Mouse (Mus musculus): Measurements from ENCODE around the gene Dysf. TPM values are rescaled to one million over a fixed set of nuclear protein-coding genes. Genes with fewer than 3 reads are reported as not detected.
A peak's percentile ranks its signal among the peaks of the same experiment; 100 is the strongest.

The Dysf gene
- polyA plus RNA-seq, 1 experiment from 2014 or later, result 6.0 TPM

DNA sequence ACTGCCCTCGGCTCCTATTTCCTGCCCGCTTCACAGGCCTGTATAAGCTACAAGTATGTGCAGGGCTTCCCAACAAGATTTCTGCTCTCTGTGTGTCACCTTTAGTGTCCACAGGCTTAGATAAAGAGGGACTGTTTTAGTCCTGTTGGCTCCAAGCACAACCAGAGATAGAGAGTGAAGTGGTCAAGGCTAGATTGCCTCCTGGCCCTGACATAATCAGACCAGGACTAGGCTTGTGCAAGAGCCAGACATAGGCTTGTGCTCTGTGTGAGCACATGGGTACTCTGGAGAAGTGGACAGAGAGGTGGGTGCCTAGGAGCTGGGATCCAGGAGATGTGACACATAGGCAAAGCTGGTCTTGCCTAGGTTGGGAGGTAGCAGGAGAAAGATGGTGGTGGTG, 146.1 kb downstream of the Dysf start:
- H3K27me3 ChIP-seq (replicated peaks; ENCODE audit: low read depth, poor library complexity, severe bottlenecking), result no peaks in the 10 kb centered on the region
- H3K27ac ChIP-seq (replicated peaks), result no peak overlapping the region
- peaks cover 23% of the 10 kb centered on the region for H3K4me1 ChIP-seq
- H3K9me3 ChIP-seq, result no peaks in the 10 kb centered on the region
- no peak overlapping the region for H3K4me3 ChIP-seq
- 91% methylated on average over 2 of the region's 2 CpGs for WGBS
- H3K36me3 ChIP-seq (replicated peaks), result no peaks in the 10 kb centered on the region
- no peak for DNase-seq (ENCODE audit: low spot score)

GRCm38 (mm10) chr6:84155765-84156164, 147.4 kb downstream of the Dysf start:
- Histone ChIP-seq H3K27ac (replicated peaks) (peak overlapping the region; percentile 10; the same call in 1 of the 2 replicates), H3K4me1 (peaks cover 21% of the 10 kb centered on the region), H3K36me3 (replicated peaks) (no peaks in the 10 kb centered on the region), H3K4me3 (no peak overlapping the region), H3K27me3 (replicated peaks; ENCODE audit: low read depth, poor library complexity, severe bottlenecking) (no peaks in the 10 kb centered on the region), H3K9me3 (no peaks in the 10 kb centered on the region)
- 65% methylated on average over 3 of the region's 3 CpGs for WGBS
- no peak for DNase-seq (ENCODE audit: low spot score)

DNA sequence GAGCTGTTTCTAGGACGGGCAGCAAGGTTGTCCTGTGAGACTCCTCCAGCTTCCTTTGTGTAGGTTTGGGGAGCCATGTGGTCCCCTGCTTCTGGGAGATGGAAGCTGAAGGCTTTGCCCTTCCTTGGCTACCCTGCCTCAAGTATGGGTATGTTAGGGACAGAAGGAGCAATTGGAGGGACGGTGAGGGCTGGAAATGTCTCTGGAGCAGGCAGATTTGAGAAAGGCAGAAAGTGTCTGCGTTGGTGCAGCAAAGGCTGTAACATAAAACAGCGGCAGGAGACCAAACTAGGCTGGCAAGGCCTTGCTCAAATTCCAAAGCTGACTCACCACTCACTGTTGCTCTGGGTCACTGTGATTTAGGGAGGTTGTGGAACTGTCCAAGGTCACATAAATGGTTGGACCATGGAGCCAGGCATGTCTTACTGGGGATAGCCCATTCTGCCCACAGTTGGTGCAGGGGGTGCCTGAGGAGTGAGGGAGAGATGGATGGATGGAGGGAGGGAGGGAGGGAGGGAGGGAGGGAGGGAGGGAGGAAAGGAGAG, 148.2 kb downstream of the Dysf start:
- no peaks in the 10 kb centered on the region for H3K9me3 ChIP-seq

DNA sequence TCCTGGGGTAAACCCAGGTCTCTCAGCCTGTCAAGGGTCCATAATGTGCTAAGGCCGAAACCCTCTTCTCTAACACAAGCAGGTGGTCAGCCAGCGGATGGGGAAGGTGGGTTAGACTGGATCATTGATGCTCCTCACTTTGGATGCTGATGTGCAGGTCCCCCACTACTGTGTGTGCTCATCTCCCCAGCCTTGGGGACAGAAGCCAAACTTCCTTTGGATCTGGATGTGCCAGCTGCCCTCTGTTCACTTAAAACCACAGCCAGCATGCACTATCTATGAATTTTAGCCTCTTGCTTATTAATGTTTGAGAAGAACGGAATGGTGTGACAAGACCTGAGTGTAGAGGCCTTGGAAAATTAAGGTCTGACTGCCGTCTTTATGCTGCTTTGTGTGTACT, 150.7 kb downstream of the Dysf start:
- Histone ChIP-seq H3K27ac (replicated peaks) (no peak overlapping the region), H3K36me3 (replicated peaks) (no peaks in the 10 kb centered on the region), H3K27me3 (replicated peaks; ENCODE audit: low read depth, poor library complexity, severe bottlenecking) (no peaks in the 10 kb centered on the region), H3K4me1 (peaks cover 10% of the 10 kb centered on the region; the same call in 1 of the 2 replicates), H3K9me3 (0 out of 2 replicates have a peak, but pooled peaks cover 2% of the 10 kb centered on the region), H3K4me3 (no peak overlapping the region)
- WGBS, result 90% methylated on average over 4 of the region's 4 CpGs
- no peak for DNase-seq (ENCODE audit: low spot score)

More for the DNA sequence above, 148.2 kb downstream of the Dysf start:
- H3K4me3 ChIP-seq, result no peak overlapping the region
- H3K27me3 ChIP-seq (replicated peaks; ENCODE audit: low read depth, poor library complexity, severe bottlenecking), result no peaks in the 10 kb centered on the region
- 81% methylated on average over 4 of the region's 4 CpGs for WGBS
- peaks cover 13% of the 10 kb centered on the region; the same call in 1 of the 2 replicates for H3K4me1 ChIP-seq
- no peak overlapping the region for H3K27ac ChIP-seq (replicated peaks)
- DNase-seq (ENCODE audit: low spot score), result no peak
- no peaks in the 10 kb centered on the region for H3K36me3 ChIP-seq (replicated peaks)

DNA sequence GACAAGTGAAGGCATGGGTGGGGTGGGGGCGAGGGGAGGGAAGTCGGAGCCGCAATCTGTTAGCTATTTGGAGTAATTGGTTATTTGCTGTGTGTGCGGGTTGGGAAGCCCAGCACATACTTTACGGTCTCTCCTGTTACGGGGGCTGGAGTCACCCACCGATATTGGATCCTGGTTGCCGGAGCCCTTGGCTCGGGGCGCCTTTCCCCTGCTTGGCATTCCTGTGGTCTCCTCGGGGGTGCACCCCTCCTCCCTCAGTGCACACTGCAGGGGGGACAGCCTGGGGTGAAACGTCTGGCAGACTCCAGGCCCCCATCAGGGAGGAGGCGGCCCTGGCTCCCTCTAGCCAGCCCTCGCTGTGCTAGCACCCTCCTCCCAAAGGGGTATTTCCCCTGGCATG, 159.2 kb downstream of the Dysf start:
- peak; percentile 46 for DNase-seq (ENCODE audit: low spot score)
- Histone ChIP-seq H3K4me3 (no peak overlapping the region), H3K4me1 (peaks cover 17% of the 10 kb centered on the region), H3K27me3 (replicated peaks; ENCODE audit: low read depth, poor library complexity, severe bottlenecking) (no peaks in the 10 kb centered on the region), H3K9me3 (0 out of 2 replicates have a peak, but pooled peaks cover 2% of the 10 kb centered on the region), H3K27ac (replicated peaks) (peak overlapping the region; percentile 71), H3K36me3 (replicated peaks) (no peaks in the 10 kb centered on the region)
- 57% methylated on average over 14 of the region's 14 CpGs for WGBS

DNA sequence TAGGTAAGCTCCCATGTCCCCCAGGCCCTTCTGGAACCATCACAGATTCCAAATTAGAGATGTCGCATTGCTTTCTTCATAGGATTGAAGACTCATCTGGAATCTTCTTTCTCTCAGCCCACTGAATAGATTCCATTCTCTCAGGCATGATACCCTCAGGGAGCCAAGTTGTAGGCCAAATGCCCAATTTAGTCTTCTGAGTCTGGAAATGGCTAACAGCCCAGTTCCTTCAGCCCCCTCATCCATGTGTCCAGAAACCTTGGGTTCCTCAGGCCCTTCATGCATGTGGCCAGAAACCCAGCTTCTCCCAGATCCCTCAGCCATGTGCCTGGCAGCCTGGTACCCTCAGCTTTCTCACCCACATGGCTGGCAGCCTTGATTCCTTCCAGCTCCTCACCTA, 160.2 kb downstream of the Dysf start:
- DNase-seq (ENCODE audit: low spot score), result no peak
- Histone ChIP-seq H3K4me3 (no peak overlapping the region), H3K27me3 (replicated peaks; ENCODE audit: low read depth, poor library complexity, severe bottlenecking) (no peaks in the 10 kb centered on the region), H3K9me3 (no peaks in the 10 kb centered on the region), H3K36me3 (replicated peaks) (no peaks in the 10 kb centered on the region), H3K27ac (replicated peaks) (no peak overlapping the region), H3K4me1 (peaks cover 17% of the 10 kb centered on the region)
- WGBS, result 93% methylated on average over 1 of the region's 1 CpGs

- no peak overlapping the region for H3K27ac ChIP-seq (replicated peaks)
- WGBS, result 94% methylated on average over 6 of the region's 6 CpGs
- no peaks in the 10 kb centered on the region for H3K36me3 ChIP-seq (replicated peaks)
- H3K9me3 ChIP-seq, result no peaks in the 10 kb centered on the region
- no peak overlapping the region for H3K4me3 ChIP-seq
- no peaks in the 10 kb centered on the region for H3K27me3 ChIP-seq (replicated peaks; ENCODE audit: low read depth, poor library complexity, severe bottlenecking)
- DNase-seq (ENCODE audit: low spot score), result no peak
- H3K4me1 ChIP-seq, result no peaks in the 10 kb centered on the region
Measured at GRCm38 (mm10) chr6:84173626-84174025, 165.2 kb downstream of the Dysf start.

GRCm38 (mm10) chr6:84178776-84179405, 170.5 kb downstream of the Dysf start:
- H3K4me1 ChIP-seq, result peaks cover 7% of the 10 kb centered on the region
- H3K27ac ChIP-seq (replicated peaks), result no peak overlapping the region
- H3K27me3 ChIP-seq (replicated peaks; ENCODE audit: low read depth, poor library complexity, severe bottlenecking), result no peaks in the 10 kb centered on the region
- H3K4me3 ChIP-seq, result no peak overlapping the region
- H3K36me3 ChIP-seq (replicated peaks), result no peaks in the 10 kb centered on the region
- no peaks in the 10 kb centered on the region for H3K9me3 ChIP-seq
- 89% methylated on average over 5 of the region's 5 CpGs for WGBS
- DNase-seq (ENCODE audit: low spot score), result no peak

GRCm38 (mm10) chr6:84181452-84181851, 173.1 kb downstream of the Dysf start:
- 35% methylated on average over 4 of the region's 4 CpGs for WGBS
- H3K9me3 ChIP-seq, result no peaks in the 10 kb centered on the region
- no peak overlapping the region for H3K4me3 ChIP-seq
- peak overlapping the region; percentile 11; the same call in 1 of the 2 replicates for H3K27ac ChIP-seq (replicated peaks)
- peaks cover 7% of the 10 kb centered on the region for H3K4me1 ChIP-seq
- peak; percentile 24 for DNase-seq (ENCODE audit: low spot score)
- no peaks in the 10 kb centered on the region for H3K36me3 ChIP-seq (replicated peaks)
- no peaks in the 10 kb centered on the region for H3K27me3 ChIP-seq (replicated peaks; ENCODE audit: low read depth, poor library complexity, severe bottlenecking)

DNA sequence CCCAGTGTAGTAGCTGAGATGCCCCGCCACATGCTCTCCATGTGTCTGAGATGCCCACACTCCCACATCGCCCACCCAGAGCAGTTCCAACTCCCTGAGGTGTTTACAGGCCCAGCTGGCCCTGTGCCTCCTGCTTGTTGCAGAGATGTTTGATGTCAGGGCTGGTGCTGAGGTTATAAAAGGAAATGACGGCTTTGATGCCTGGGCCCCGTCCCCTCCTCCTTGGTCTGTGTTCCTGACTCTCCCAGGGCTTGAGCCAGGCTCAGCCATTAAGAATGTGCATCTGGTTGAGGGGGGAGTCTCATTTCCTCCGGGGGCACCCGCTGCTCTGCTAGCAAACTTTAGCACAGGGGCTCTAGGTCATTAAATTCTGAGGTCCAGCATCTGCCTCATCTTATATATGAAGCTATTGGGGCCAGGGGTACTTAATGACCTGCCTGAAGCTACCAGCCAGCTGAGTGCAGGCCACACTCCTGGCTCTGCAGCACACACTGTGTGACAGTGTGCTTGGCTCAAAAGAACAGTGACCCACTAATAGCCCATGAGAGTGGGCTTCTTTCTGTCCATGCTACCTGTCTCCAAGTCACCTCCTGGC, 183.4 kb downstream of the Dysf start:
- H3K36me3 ChIP-seq (replicated peaks), result no peaks in the 10 kb centered on the region
- H3K27me3 ChIP-seq (replicated peaks; ENCODE audit: low read depth, poor library complexity, severe bottlenecking), result no peaks in the 10 kb centered on the region
- H3K4me3 ChIP-seq, result no peak overlapping the region
- DNase-seq (ENCODE audit: low spot score), result no peak
- no peak overlapping the region for H3K27ac ChIP-seq (replicated peaks)
- H3K9me3 ChIP-seq, result no peaks in the 10 kb centered on the region
- H3K4me1 ChIP-seq, result peaks cover 8% of the 10 kb centered on the region
- 69% methylated on average over 6 of the region's 6 CpGs for WGBS

DNA sequence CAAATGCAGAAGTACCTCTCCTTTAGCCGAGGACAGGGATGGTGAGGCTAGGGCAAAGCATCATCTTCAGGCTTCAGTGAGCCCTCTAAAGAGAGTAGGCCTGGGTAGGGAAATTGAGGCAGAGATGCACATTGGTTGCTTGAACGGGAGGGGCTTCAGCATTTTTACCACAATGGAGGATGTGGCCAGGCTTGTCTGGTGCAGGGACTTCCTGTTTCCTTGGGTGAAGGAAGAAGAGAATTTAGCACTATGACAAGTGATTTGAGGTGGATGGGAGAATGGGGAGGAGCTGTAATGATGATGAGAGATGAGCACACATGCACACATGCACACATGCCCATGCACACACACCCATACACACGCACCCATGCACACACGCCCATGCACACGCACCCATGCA, 188.1 kb downstream of the Dysf start:
- DNase-seq (ENCODE audit: low spot score), result no peak
- WGBS, result 89% methylated on average over 5 of the region's 5 CpGs
- no peak overlapping the region for H3K4me3 ChIP-seq
- no peaks in the 10 kb centered on the region for H3K36me3 ChIP-seq (replicated peaks)
- peaks cover 14% of the 10 kb centered on the region for H3K4me1 ChIP-seq
- no peak overlapping the region for H3K27ac ChIP-seq (replicated peaks)
- H3K9me3 ChIP-seq, result no peaks in the 10 kb centered on the region
- no peaks in the 10 kb centered on the region for H3K27me3 ChIP-seq (replicated peaks; ENCODE audit: low read depth, poor library complexity, severe bottlenecking)

DNA sequence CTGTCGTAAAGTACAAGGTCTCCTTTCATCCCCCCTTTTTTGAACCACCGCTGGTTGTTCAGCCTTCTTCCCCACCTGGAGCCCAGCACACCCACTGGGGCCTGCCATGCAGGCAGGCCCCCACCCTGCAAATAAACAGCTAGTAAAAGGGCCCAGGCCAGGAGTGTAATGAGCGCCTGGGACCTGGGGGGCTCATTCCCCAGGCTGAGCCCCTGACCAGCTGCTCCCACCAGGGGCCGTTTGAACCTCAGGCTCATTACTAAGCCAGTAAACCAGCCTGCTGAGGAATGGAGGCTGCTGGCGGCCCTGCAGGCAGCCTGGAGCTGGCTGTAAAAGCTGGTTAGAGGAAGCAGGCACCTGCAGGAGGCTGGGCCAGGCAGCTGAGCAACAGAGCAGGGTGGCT, 189.4 kb downstream of the Dysf start:
- no peak overlapping the region for H3K4me3 ChIP-seq
- no peaks in the 10 kb centered on the region for H3K36me3 ChIP-seq (replicated peaks)
- DNase-seq (ENCODE audit: low spot score), result no peak
- no peak overlapping the region; the same call in 1 of the 2 replicates for H3K27ac ChIP-seq (replicated peaks)
- H3K4me1 ChIP-seq, result peaks cover 8% of the 10 kb centered on the region; the same call in 1 of the 2 replicates
- H3K9me3 ChIP-seq, result no peaks in the 10 kb centered on the region
- no peaks in the 10 kb centered on the region for H3K27me3 ChIP-seq (replicated peaks; ENCODE audit: low read depth, poor library complexity, severe bottlenecking)
- WGBS, result 29% methylated on average over 5 of the region's 5 CpGs
